Mouse (Mus musculus) CH12.LX (cell line): ENCODE results near the gene Lrfn4. TPM values are rescaled to one million over a fixed set of nuclear protein-coding genes. Genes with fewer than 3 reads are reported as not detected.
"Not testable (repeated sequence)": the region's sequence is repeated elsewhere in the genome, so short reads cannot be mapped to it uniquely, and the experiment has no call there.

ENCODE experiments used
- DNase-seq: peaks from one replicate; pipeline ENCODE4 v3.0.0-alpha.2; 2013; ENCODE audit errors: extremely low read depth
- H3K27ac ChIP-seq: 2 replicates; pipeline ENCODE4 v1.5.1; 2012; ENCODE audit warnings: low read depth, mild to moderate bottlenecking, control low read depth, moderate library complexity; ENCODE audit not compliant: insufficient read depth
- H3K27me3 ChIP-seq: replicated peaks from 2 replicates; pipeline ENCODE3; 2012; ENCODE audit warnings: inconsistent platforms
- H3K36me3 ChIP-seq, 2 experiments: replicated peaks in 1 of 2; 2 replicates each; pipeline versions ENCODE3 to v1.6.1; 2012; ENCODE audit warnings: inconsistent platforms in 1 of 2, low read length in 1 of 2, mild to moderate bottlenecking in 1 of 2, mixed read lengths in 1 of 2, moderate library complexity in 1 of 2; ENCODE audit not compliant: control insufficient read depth in 1 of 2, insufficient read depth in 1 of 2
- H3K4me1 ChIP-seq, 2 experiments: 2 replicates each; pipeline ENCODE4 v1.6.1; 2012; ENCODE audit warnings: inconsistent platforms in 1 of 2, moderate library complexity in 1 of 2; ENCODE audit not compliant: insufficient read depth in 2 of 2, control insufficient read depth in 1 of 2
- H3K4me2 ChIP-seq: 2 replicates; pipeline ENCODE4 v1.6.1; 2012; ENCODE audit warnings: low read depth, mild to moderate bottlenecking, control low read depth; ENCODE audit not compliant: poor library complexity, insufficient read depth, severe bottlenecking
- H3K4me3 ChIP-seq, 3 experiments: fragments of 150-350 bp in 1 of 3; sonication (generic) in 1 of 3; replicated peaks in 1 of 3; 2 replicates each; pipeline versions ENCODE3 to v1.5.1; 2011 to 2012; ENCODE audit warnings: low read depth in 2 of 3, low read length in 2 of 3, mild to moderate bottlenecking in 2 of 3, moderate library complexity in 2 of 3, control low read depth in 1 of 3, improper control_type of control experiment in 1 of 3, inconsistent platforms in 1 of 3, mixed read lengths in 1 of 3; ENCODE audit not compliant: poor library complexity in 1 of 3
- H3K79me2 ChIP-seq: replicated peaks from 2 replicates; pipeline ENCODE4 v1.6.1; 2012; ENCODE audit warnings: mild to moderate bottlenecking, moderate library complexity; ENCODE audit not compliant: control insufficient read depth, poor library complexity, insufficient read depth, severe bottlenecking; ENCODE audit errors: extremely low read depth
- H3K9ac ChIP-seq: 2 replicates; pipeline ENCODE4 v1.6.1; 2012; ENCODE audit warnings: low read depth, mild to moderate bottlenecking, control low read depth, moderate library complexity; ENCODE audit not compliant: insufficient read depth
- H3K9me3 ChIP-seq: replicated peaks from 2 replicates; pipeline ENCODE3; 2012; ENCODE audit warnings: low read length, inconsistent platforms, mixed read lengths
- BHLHE40 ChIP-seq: IDR thresholded peaks from 2 replicates; pipeline ENCODE4 v1.6.1; 2011; ENCODE audit warnings: mild to moderate bottlenecking, low read depth, low read length, improper control_type of control experiment
- CHD1 ChIP-seq: IDR thresholded peaks from 2 replicates; pipeline ENCODE4 v1.6.1; 2012; ENCODE audit warnings: low read depth, low read length, improper control_type of control experiment, inconsistent platforms
- E2F4 ChIP-seq: IDR thresholded peaks from 2 replicates; pipeline ENCODE4 v1.6.1; 2011; ENCODE audit warnings: low read depth, low read length, improper control_type of control experiment; ENCODE audit not compliant: insufficient replicate concordance
- ETS1 ChIP-seq: conservative IDR thresholded peaks from 2 replicates; pipeline ENCODE4 v1.6.1; 2012; ENCODE audit warnings: low read depth, mild to moderate bottlenecking, inconsistent platforms, low read length, improper control_type of control experiment, moderate library complexity
- IRF4 ChIP-seq: IDR thresholded peaks from 2 replicates; pipeline ENCODE4 v1.6.1; 2014; ENCODE audit warnings: low read depth, mild to moderate bottlenecking, inconsistent platforms, low read length, improper control_type of control experiment
- JUND ChIP-seq: conservative IDR thresholded peaks from 2 replicates; pipeline ENCODE4 v1.6.1; 2011; ENCODE audit warnings: low read depth, low read length, improper control_type of control experiment
- KAT2A ChIP-seq: IDR thresholded peaks from 2 replicates; pipeline ENCODE4 v1.6.1; 2012; ENCODE audit warnings: low read length, improper control_type of control experiment, inconsistent platforms; ENCODE audit not compliant: insufficient replicate concordance
- MAFK ChIP-seq: IDR thresholded peaks from 2 replicates; pipeline ENCODE4 v1.6.1; 2011; ENCODE audit warnings: low read length, improper control_type of control experiment; ENCODE audit not compliant: insufficient replicate concordance
- MAX ChIP-seq: IDR thresholded peaks from 2 replicates; pipeline ENCODE4 v1.6.1; 2011; ENCODE audit warnings: low read length, improper control_type of control experiment
- NRF1 ChIP-seq: IDR thresholded peaks from 2 replicates; pipeline ENCODE4 v1.6.1; 2014; ENCODE audit warnings: low read depth, mild to moderate bottlenecking, inconsistent platforms, low read length, improper control_type of control experiment, moderate library complexity
- POLR2A ChIP-seq: IDR thresholded peaks from 2 replicates; pipeline ENCODE4 v1.6.1; 2011; ENCODE audit warnings: low read depth, mild to moderate bottlenecking, improper control_type of control experiment, low read length
- POLR2AphosphoS2 ChIP-seq: IDR thresholded peaks from 2 replicates; pipeline ENCODE4 v1.6.1; 2011; ENCODE audit warnings: low read depth, low read length, improper control_type of control experiment
- SMC3 ChIP-seq: IDR thresholded peaks from 2 replicates; pipeline ENCODE4 v1.6.1; 2011; ENCODE audit warnings: low read depth, low read length, improper control_type of control experiment
- USF2 ChIP-seq: conservative IDR thresholded peaks from 2 replicates; pipeline ENCODE4 v1.6.1; 2011; ENCODE audit warnings: low read depth, low read length, improper control_type of control experiment
- ZNF384 ChIP-seq: IDR thresholded peaks from 2 replicates; pipeline ENCODE4 v1.6.1; 2012; ENCODE audit warnings: low read depth, low read length, improper control_type of control experiment, inconsistent platforms
- dilution Hi-C: fragments of 300-500 bp; cut with MboI; formaldehyde crosslinking; loops from 2 replicates; pipeline ENCODE4 v1.14.3; 2020; ENCODE audit warnings: low sequenced_read_pairs; ENCODE audit not compliant: extremely low pct_unique_long_range_greater_than_20kb, extremely low pct_ligation_motif_present
- in situ Hi-C: fragments of 300-500 bp; cut with MboI; formaldehyde crosslinking; loops from 3 replicates; pipeline ENCODE4 v1.14.3; 2019; ENCODE audit warnings: low sequenced_read_pairs, low pct_ligation_motif_present, low pct_unique_long_range_greater_than_20kb, mixed read lengths
- polyA plus RNA-seq: library from polyadenylated mRNA; unstranded; fragments of >175 nt; gene quantifications from 2 replicates; pipeline ENCODE4 v1.2.1, GENCODE M21; 2012; ENCODE audit warnings: low read depth; ENCODE audit not compliant: insufficient read length
- total RNA-seq, 2 experiments: library from RNA; depleted of rRNA; stranded (reverse); fragments of 300-350 nt in 1 of 2; fragments of >200 nt in 1 of 2; gene quantifications; 2 replicates each; pipeline ENCODE4 v1.2.3; 2012 to 2014

Lrfn4 gene
- total and polyA plus RNA-seq, 3 experiments, result 0.75 to 2.3 (median 1.9) TPM

DNA sequence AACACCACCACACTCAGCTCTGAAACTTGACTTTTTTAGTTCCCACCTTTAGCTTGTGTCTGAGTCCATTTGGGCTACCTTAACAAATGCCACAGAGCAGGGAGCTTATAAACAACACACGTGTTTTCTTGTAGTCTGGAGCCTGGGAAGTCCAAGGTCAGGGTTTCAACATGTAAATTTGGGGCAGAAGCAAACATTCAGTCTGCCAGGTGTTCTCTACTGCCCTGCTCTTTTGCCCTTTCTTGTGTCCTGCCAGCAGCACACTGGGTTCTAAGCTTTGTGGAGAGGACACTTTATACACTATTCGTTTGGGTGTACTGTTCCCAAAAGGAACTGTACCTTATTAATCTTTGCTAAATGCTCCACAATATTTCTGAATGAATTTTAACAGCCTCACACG, 27.0 kb downstream of the Lrfn4 start:
- no peak for TF ChIP-seq ZNF384
- Histone ChIP-seq H3K4me1 (no peaks in the 10 kb centered on the region; a peak in 1 of 4 replicates), H3K9ac (no peak overlapping the region), H3K9me3 (no peaks in the 10 kb centered on the region), H3K79me2 (no peaks in the 10 kb centered on the region), H3K4me3 (no peak overlapping the region), H3K36me3 (no peaks in the 10 kb centered on the region), H3K27ac (no peak overlapping the region), H3K27me3 (no peaks in the 10 kb centered on the region), H3K4me2 (no peak overlapping the region)
- in situ Hi-C loops, result no loop called here
- DNase-seq, result no peak
- dilution Hi-C loops, result no loop called here

DNA sequence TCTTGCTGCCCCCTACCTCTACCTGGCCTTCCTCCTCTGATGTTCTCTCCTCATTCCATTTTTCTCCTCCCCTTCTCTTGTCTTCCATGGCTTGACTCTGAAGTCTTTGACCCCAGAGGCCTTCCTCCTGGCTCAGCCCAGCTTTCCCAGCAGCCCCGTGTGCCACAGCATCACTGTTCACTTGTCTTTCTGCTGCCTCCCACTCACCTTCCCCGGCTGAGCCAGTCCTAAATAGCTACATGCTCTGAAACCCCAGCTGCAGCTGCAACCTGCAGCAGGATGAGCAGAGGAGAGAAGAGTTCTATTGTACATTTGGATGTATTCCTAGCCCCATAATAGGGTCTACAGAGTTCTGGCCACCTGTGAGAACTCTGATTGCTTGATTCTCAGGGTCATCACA, 28.0 kb downstream of the Lrfn4 start:
- DNase-seq, result no peak
- H3K4me2 ChIP-seq, result no peak overlapping the region
- H3K9me3 ChIP-seq, result no peaks in the 10 kb centered on the region
- in situ Hi-C loops, result no loop called here
- dilution Hi-C loops, result no loop called here
- no peak overlapping the region for H3K9ac ChIP-seq
- no peak overlapping the region for H3K4me3 ChIP-seq
- no peaks in the 10 kb centered on the region for H3K36me3 ChIP-seq
- H3K27ac ChIP-seq, result no peak overlapping the region
- TF ChIP-seq POLR2A (no peak), JUND (no peak), BHLHE40 (no peak), NRF1 (no peak), USF2 (no peak)
- H3K4me1 ChIP-seq, result no peaks in the 10 kb centered on the region; a peak in 1 of 4 replicates
- H3K27me3 ChIP-seq, result no peaks in the 10 kb centered on the region
- H3K79me2 ChIP-seq, result no peaks in the 10 kb centered on the region

DNA sequence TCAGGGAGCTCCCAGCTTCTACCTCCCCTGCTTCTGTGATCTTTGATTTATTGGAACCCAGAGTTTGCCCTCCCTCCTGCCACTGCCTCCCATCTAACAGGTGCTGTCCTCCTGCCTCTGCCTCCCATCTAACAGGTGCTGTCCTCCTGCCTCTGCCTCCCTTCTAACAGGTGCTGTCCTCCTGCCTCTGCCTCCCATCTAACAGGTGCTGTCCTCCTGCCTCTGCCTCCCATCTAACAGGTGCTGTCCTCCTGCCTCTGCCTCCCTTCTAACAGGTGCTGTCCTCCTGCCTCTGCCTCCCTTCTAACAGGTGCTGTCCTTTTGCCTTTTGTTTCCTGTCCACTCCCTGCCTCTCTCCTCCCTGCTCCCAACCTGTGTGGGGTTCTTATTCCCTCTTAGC, 28.7 kb downstream of the Lrfn4 start:
- H3K27me3 ChIP-seq, H3K4me2 ChIP-seq, in situ Hi-C loops: not testable (repeated sequence)

GRCm38 (mm10) chr19:4583856-4584255, 31.6 kb downstream of the Lrfn4 start:
- no peak overlapping the region for H3K4me3 ChIP-seq
- no peak for DNase-seq
- no peaks in the 10 kb centered on the region for H3K4me1 ChIP-seq
- H3K9ac ChIP-seq, result no peak overlapping the region
- no peak overlapping the region for H3K4me2 ChIP-seq
- no peak overlapping the region for H3K27ac ChIP-seq
- H3K27me3 ChIP-seq, result no peaks in the 10 kb centered on the region
- no peaks in the 10 kb centered on the region for H3K9me3 ChIP-seq
- in situ Hi-C loops, result no loop called here
- TF ChIP-seq MAFK (no peak), CHD1 (no peak), IRF4 (no peak), ETS1 (no peak), NRF1 (no peak), POLR2AphosphoS2 (no peak), MAX (no peak), E2F4 (no peak), SMC3 (no peak), BHLHE40 (no peak), KAT2A (no peak)
- dilution Hi-C loops, result no loop called here
- no peaks in the 10 kb centered on the region for H3K36me3 ChIP-seq
- no peaks in the 10 kb centered on the region for H3K79me2 ChIP-seq

More for the DNA sequence above, 28.7 kb downstream of the Lrfn4 start:
- DNase-seq, H3K79me2 ChIP-seq, H3K9me3 ChIP-seq, H3K4me1 ChIP-seq, H3K9ac ChIP-seq, H3K4me3 ChIP-seq, dilution Hi-C loops, H3K36me3 ChIP-seq, H3K27ac ChIP-seq: not testable (repeated sequence)
